Comparison of ENCODE assay signal across 19 mouse cellular contexts in the genomic region with DNA sequence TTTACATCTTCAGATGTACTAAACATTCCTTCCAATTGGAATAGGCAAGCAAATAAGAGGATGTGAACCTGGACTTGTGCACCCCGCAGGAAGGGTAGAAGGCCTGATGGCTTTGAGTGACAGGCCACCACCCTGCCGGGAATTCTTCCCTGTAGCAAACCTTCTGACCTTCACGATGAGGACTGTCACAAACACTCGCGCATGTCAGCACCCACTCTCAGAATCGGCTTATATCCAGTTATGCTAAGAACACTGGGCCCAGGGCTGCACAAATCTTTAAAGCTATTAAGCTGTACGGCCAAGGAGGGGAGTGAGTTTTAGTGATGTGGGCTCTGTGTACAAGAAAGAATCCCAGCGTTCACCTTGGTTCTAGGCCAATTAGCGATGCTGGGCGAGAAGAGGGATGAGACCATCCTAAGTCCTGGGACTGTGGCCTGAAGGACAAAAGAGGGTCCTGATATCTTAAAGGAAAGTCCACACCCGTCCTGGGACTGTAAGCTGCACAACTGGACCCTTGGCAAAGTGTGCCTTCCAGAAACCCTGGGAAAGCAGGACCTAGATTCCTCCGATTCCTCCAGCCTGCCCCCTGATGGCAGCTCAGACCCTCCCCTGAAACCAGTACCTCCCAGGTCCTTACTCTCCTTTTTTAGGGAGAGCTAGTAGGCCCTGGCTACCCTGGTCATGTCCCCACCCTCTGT. TPM values are rescaled to one million over a fixed set of nuclear protein-coding genes. Genes with fewer than 3 reads are reported as not detected.
DNase-seq lines count a peak whose midpoint lies in the region; ATAC-seq and TF ChIP-seq lines count a peak whose summit lies in the region.
"Had no signal": no experiment of that assay in that cellular context is flagged by ENCODE, and none has a peak within 500 bp of the region (broad histone marks: within the 10 kb centered on the region; RNA-seq: fewer than 3 reads in every experiment).

No protein-coding gene starts in this region.

- WGBS in hindbrain, postnatal 0 days, result 73% methylated on average over 12 of the region's 12 CpGs
- 79% methylated on average over 12 of the region's 12 CpGs for WGBS in hindbrain, embryonic 12.5 days
- WGBS in heart, embryonic 10.5 days, result 54% methylated on average over 12 of the region's 12 CpGs

- no peaks in the 10 kb centered on the region for H3K9me3 ChIP-seq in hindbrain, postnatal 0 days (ENCODE audit: low read length)
- no peaks in the 10 kb centered on the region for H3K9me3 ChIP-seq in hindbrain, embryonic 12.5 days (replicated peaks)
- H3K9me3 ChIP-seq in ES-Bruce4 (replicated peaks; ENCODE audit: control insufficient read depth, insufficient read depth, low read length, poor library complexity, severe bottlenecking), result no peaks in the 10 kb centered on the region
- H3K9me3 ChIP-seq in heart, embryonic 10.5 days, result peaks cover 3% of the 10 kb centered on the region; the same call in 1 of the 2 replicates
- H3K9me3 ChIP-seq: embryonic facial prominence, embryonic 13.5 days; G1E; hindbrain, embryonic 15.5 days had no signal

- H3K4me1 ChIP-seq in hindbrain, postnatal 0 days (ENCODE audit: insufficient read depth, low read length), result no peaks in the 10 kb centered on the region
- H3K4me1 ChIP-seq in hindbrain, embryonic 12.5 days, result 0 out of 2 replicates have a peak, but pooled peaks cover 5% of the 10 kb centered on the region
- peaks cover 4% of the 10 kb centered on the region for H3K4me1 ChIP-seq in ES-Bruce4 (ENCODE audit: control insufficient read depth, insufficient read depth, low read length)
- H3K4me1 ChIP-seq in heart, embryonic 10.5 days, result peaks cover 38% of the 10 kb centered on the region
- H3K4me1 ChIP-seq: embryonic facial prominence, embryonic 13.5 days; hindbrain, embryonic 15.5 days had no signal

- TF ChIP-seq POLR2A in ES-Bruce4 (IDR thresholded peaks at IDR 0.05; ENCODE audit: insufficient read depth, low read length), result no peak

- intact Hi-C loops in heart, postnatal 10 days (cut with DNase I), result no loop called here

- no peak for DNase-seq in hindbrain, postnatal 0 days (ENCODE audit: low spot score)
- peak; percentile 90 for DNase-seq in heart, embryonic 10.5 days (ENCODE audit: low spot score)
- peak; percentile 71 for DNase-seq in heart, postnatal 10 days
- no peak for DNase-seq in left cerebral cortex, adult 11 months (ENCODE audit: low spot score)
- DNase-seq in embryo, embryonic 11 days, result no peak
- no peak for DNase-seq in cerebellum, adult 18-20 months
- DNase-seq: adrenal gland, adult 2 months; cerebellum, adult 11-12 months; gastrocnemius, postnatal 14 days; kidney, adult 8-10 months; liver; liver, postnatal 0 days; lung, postnatal 36 days; thymus, postnatal 4 days had no signal

- ATAC-seq in hindbrain, postnatal 0 days, result no peak; the same call in 1 of the 2 replicates
- ATAC-seq in hindbrain, embryonic 12.5 days (ENCODE audit: low FRiP score), result no peak
- ATAC-seq: liver, postnatal 0 days had no signal

- TF ChIP-seq CTCF in hindbrain, postnatal 0 days (IDR thresholded peaks at IDR 0.05; ENCODE audit: low read depth), result peak; percentile 11; the same call in 1 of the 2 replicates
- peak; percentile 16 for TF ChIP-seq CTCF in ES-Bruce4 (IDR thresholded peaks at IDR 0.05; ENCODE audit: low read depth, low read length)

- H3K27me3 ChIP-seq in hindbrain, postnatal 0 days (ENCODE audit: insufficient read depth, low read length), result no peaks in the 10 kb centered on the region
- H3K27me3 ChIP-seq in hindbrain, embryonic 12.5 days, result no peaks in the 10 kb centered on the region
- no peaks in the 10 kb centered on the region for H3K27me3 ChIP-seq in ES-Bruce4 (ENCODE audit: control insufficient read depth, insufficient read depth, low read length, poor library complexity, severe bottlenecking)
- H3K27me3 ChIP-seq in heart, embryonic 10.5 days (ENCODE audit: insufficient read depth, poor library complexity, severe bottlenecking), result no peaks in the 10 kb centered on the region
- H3K27me3 ChIP-seq: embryonic facial prominence, embryonic 13.5 days; hindbrain, embryonic 15.5 days had no signal

- no peak overlapping the region for H3K4me3 ChIP-seq in hindbrain, postnatal 0 days (ENCODE audit: low read length)
- H3K4me3 ChIP-seq in hindbrain, embryonic 12.5 days, result no peak overlapping the region
- H3K4me3 ChIP-seq in ES-Bruce4 (ENCODE audit: low read depth, low read length), result no peak overlapping the region
- no peak overlapping the region; the same call in 1 of the 2 replicates for H3K4me3 ChIP-seq in heart, embryonic 10.5 days
- H3K4me3 ChIP-seq: embryonic facial prominence, embryonic 13.5 days; hindbrain, embryonic 15.5 days had no signal

- no peak overlapping the region for H3K4me2 ChIP-seq in hindbrain, postnatal 0 days (ENCODE audit: low read depth, low read length)
- no peak overlapping the region for H3K4me2 ChIP-seq in hindbrain, embryonic 12.5 days (replicated peaks)
- H3K4me2 ChIP-seq: embryonic facial prominence, embryonic 13.5 days; hindbrain, embryonic 15.5 days had no signal

- no peak overlapping the region for H3K27ac ChIP-seq in hindbrain, postnatal 0 days
- no peak overlapping the region for H3K27ac ChIP-seq in hindbrain, embryonic 12.5 days
- no peak overlapping the region for H3K27ac ChIP-seq in ES-Bruce4 (ENCODE audit: insufficient read depth, low read length)
- peak overlapping the region; percentile 80 for H3K27ac ChIP-seq in heart, embryonic 10.5 days
- H3K27ac ChIP-seq: embryonic facial prominence, embryonic 13.5 days; hindbrain, embryonic 15.5 days had no signal

- H3K9ac ChIP-seq in hindbrain, postnatal 0 days (replicated peaks; ENCODE audit: low read length), result no peak overlapping the region
- no peak overlapping the region for H3K9ac ChIP-seq in hindbrain, embryonic 12.5 days
- no peak overlapping the region for H3K9ac ChIP-seq in ES-Bruce4 (ENCODE audit: low read depth, poor library complexity, severe bottlenecking)
- H3K9ac ChIP-seq: embryonic facial prominence, embryonic 13.5 days; hindbrain, embryonic 15.5 days; liver, postnatal 0 days had no signal

- TF ChIP-seq EP300 in ES-Bruce4 (IDR thresholded peaks at IDR 0.05; ENCODE audit: insufficient read depth, low read depth, low read length), result no peak

- H3K36me3 ChIP-seq in hindbrain, postnatal 0 days (ENCODE audit: insufficient read depth, low read length), result no peaks in the 10 kb centered on the region
- H3K36me3 ChIP-seq in hindbrain, embryonic 12.5 days, result no peaks in the 10 kb centered on the region
- H3K36me3 ChIP-seq in ES-Bruce4 (ENCODE audit: control insufficient read depth, insufficient read depth, low read length, poor library complexity, severe bottlenecking), result no peaks in the 10 kb centered on the region
- no peaks in the 10 kb centered on the region for H3K36me3 ChIP-seq in heart, embryonic 10.5 days
- H3K36me3 ChIP-seq: embryonic facial prominence, embryonic 13.5 days; G1E; hindbrain, embryonic 15.5 days had no signal

RNA-seq across cellular contexts. Expression of a gene that starts 12.1 kb away (rescaled TPM):
- total RNA-seq in hindbrain, postnatal 0 days (2014; rRNA removed), result 15.8 and 20.3 TPM in 2 replicates
- polyA plus RNA-seq in hindbrain, postnatal 0 days (2015; fragmentation: Nextera tagmentation; extraction: Ambion mirVana), result 13.9 and 15.0 TPM in 2 replicates
- polyA plus RNA-seq in hindbrain, embryonic 12.5 days (2016; fragmentation: Nextera tagmentation; extraction: Ambion mirVana), result 26.7 and 28.7 TPM in 2 replicates
- 114 and 115 TPM in 2 replicates for polyA plus RNA-seq in ES-Bruce4 (2011; ENCODE audit: insufficient read depth, insufficient read length, low read depth, missing spikeins)
- polyA plus RNA-seq in heart, embryonic 10.5 days (2016; fragmentation: Nextera tagmentation; extraction: Ambion mirVana), result 31.2 and 33.9 TPM in 2 replicates
- total RNA-seq in heart, postnatal 10 days (2021), result 10 to 100 TPM; 28.3 to 33.3 TPM

Comparison
In these comparisons a context has a peak if more than half of its experiments do, and no peak if none do; other contexts are left out.
1. DNase-seq: peak in heart, embryonic 10.5 days (single experiment) and heart, postnatal 10 days (2 of 2); none in hindbrain, postnatal 0 days (single experiment), left cerebral cortex, adult 11 months (single experiment), embryo, embryonic 11 days (single experiment) and cerebellum, adult 18-20 months (0 of 2).